Mouse (Mus musculus) embryonic facial prominence, embryonic 10.5 days (tissue): Measurements from ENCODE around the gene Ppp4c. TPM values are rescaled to one million over a fixed set of nuclear protein-coding genes. Genes with fewer than 3 reads are reported as not detected.

Experiments
- DNase-seq: peaks from one replicate; pipeline ENCODE4 v3.0.0-alpha.2; 2017; ENCODE audit warnings: low spot score
- H3K27ac ChIP-seq: fragments of 300-500 bp; sonication (generic); replicated peaks from 2 replicates; pipeline ENCODE4 v1.5.1; 2016; ENCODE audit warnings: mild to moderate bottlenecking
- H3K27me3 ChIP-seq: fragments of 300-500 bp; sonication (generic); replicated peaks from 2 replicates; pipeline ENCODE4 v1.6.1; 2016; ENCODE audit warnings: low read depth, mild to moderate bottlenecking; ENCODE audit not compliant: poor library complexity, severe bottlenecking
- H3K36me3 ChIP-seq: fragments of 300-500 bp; sonication (generic); replicated peaks from 2 replicates; pipeline ENCODE4 v1.6.1; 2016; ENCODE audit warnings: mild to moderate bottlenecking, moderate library complexity
- H3K4me1 ChIP-seq: fragments of 300-500 bp; sonication (generic); 2 replicates; pipeline ENCODE4 v1.6.1; 2016
- H3K4me3 ChIP-seq: fragments of 300-500 bp; sonication (generic); 2 replicates; pipeline ENCODE4 v1.5.1; 2016; ENCODE audit warnings: mild to moderate bottlenecking, moderate library complexity
- H3K9me3 ChIP-seq: fragments of 300-500 bp; sonication (generic); 2 replicates; pipeline ENCODE4 v1.6.1; 2016; ENCODE audit warnings: mild to moderate bottlenecking
- WGBS: fragments of 180-500 bp; shearing (Covaris S2); methylation state at CpG from one replicate; pipeline ENCODE4 v1.1.7; 2016; 5-methylcytosine and 5-hydroxymethylcytosine counted together
- polyA plus RNA-seq: library from polyadenylated mRNA; unstranded; fragments of >200 nt; fragmentation: Nextera tagmentation; extraction: Ambion mirVana; gene quantifications from 2 replicates; pipeline ENCODE4 v1.2.1, GENCODE M21; 2016

Gene Ppp4c
- 390 and 408 TPM in 2 replicates for polyA plus RNA-seq

DNA sequence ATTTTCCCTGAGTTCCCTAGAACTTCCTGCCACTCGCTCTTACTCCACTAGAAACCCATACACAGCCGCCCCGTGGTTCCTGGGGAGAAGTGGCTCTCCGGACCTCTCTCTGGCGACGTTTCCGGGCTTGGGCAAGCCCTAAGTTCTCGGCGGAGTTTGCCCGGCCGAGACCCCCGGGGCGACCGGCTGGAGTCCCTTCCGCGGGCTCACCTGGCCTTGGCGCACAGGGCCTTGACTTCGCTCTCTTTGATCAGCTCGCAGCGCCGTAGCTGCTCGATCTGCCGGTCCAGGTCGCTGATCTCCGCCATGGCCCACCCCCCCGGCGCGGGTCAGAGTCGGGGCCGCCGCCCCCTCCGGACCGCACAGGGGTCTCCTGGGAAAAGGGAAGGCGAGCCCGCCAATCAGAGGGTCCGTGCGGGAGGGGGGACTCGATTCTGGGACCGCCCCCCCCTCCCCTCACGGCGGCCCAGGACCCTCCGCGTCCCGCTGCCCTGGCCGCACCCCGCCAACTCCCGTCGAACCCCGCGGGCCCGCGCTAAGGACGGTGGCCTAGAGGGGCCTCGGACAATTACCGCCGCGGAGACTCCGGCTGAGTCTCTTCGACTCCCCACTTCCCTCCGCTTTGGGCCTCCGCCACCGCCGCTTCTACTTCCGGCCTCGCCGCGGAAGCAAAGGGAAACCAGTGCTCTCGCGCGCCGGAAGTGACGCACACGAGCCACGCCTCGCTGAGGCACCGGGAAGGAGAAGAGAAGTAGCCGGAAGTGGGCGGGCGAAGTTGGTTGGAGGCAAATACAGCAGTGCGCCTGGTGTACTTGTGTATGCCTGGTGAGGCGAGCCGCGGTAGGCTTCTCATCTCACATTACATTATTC is at the start of gene Ppp4c:
Gene Ppp4c, minus strand, starts transcription at position 646 of the 870 bp plus-strand sequence.
- H3K9me3 ChIP-seq: no peaks in the 10 kb centered on the region
- 1% methylated on average over 83 of the region's 83 CpGs for WGBS
- peak within 1 kb of the TSS; percentile 98 for H3K27ac ChIP-seq
- H3K4me3 ChIP-seq: peak within 1 kb of the TSS; percentile 96
- peaks cover 69% of the 10 kb centered on the region for H3K36me3 ChIP-seq
- H3K4me1 ChIP-seq: peaks cover 40% of the 10 kb centered on the region
- H3K27me3 ChIP-seq: no peaks in the 10 kb centered on the region
- peak; percentile 99 for DNase-seq

DNA sequence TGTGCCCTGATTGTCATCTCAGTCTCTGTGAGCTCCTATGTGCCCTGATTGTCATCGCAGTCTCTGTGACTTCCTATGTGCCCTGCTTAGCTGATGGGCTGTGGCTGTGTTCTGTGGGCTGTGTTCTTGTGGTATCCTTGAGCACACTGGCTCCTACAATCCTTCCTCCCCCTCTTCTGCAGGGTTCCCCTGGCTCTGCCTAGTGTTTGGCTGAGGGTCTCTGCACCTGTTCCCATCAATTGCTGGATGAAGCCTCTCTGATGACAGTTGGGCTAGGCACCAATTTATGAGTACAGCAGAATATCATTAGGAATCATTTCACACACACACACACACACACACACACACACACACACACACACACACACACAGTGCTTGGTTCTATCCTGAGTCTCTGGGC is 41.0 kb upstream of the Ppp4c start:
- Histone ChIP-seq H3K9me3 (no peaks in the 10 kb centered on the region), H3K4me3 (no peak overlapping the region), H3K27me3 (peaks cover 28% of the 10 kb centered on the region), H3K4me1 (peaks cover 28% of the 10 kb centered on the region), H3K36me3 (no peaks in the 10 kb centered on the region), H3K27ac (no peak overlapping the region)
- DNase-seq: no peak
- 97% methylated on average over 1 of the region's 1 CpGs for WGBS

DNA sequence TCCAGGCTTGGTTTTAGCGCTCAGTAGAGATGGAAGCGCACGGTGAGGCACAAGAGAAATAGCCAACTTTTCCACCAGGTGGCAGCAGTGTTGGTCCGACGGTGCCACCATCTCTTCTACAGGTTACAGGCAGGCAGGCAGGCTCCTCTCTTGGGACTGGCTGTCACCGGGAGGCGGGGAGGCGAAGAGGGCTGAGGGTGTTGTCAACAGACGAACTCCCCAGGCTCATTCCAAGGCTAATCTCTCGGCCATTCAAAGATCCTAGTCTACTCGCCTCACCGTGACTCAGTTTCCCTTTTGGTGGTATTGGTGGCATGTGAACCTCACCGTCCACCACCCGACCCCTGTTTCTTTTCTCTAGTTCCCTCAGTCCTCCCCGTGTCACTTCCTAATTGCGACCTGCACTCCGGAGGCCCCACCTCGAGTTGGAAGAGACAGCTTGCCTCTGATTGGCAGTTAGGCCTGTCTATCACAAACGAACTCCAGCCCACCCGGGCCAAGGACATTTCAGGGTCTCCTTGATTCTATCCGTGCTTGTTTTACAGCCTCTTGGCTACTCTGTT is 39.8 kb upstream of the Ppp4c start:
- H3K27me3 ChIP-seq: peaks cover 32% of the 10 kb centered on the region
- peak overlapping the region; percentile 24; the same call in 1 of the 2 replicates for H3K27ac ChIP-seq

DNA sequence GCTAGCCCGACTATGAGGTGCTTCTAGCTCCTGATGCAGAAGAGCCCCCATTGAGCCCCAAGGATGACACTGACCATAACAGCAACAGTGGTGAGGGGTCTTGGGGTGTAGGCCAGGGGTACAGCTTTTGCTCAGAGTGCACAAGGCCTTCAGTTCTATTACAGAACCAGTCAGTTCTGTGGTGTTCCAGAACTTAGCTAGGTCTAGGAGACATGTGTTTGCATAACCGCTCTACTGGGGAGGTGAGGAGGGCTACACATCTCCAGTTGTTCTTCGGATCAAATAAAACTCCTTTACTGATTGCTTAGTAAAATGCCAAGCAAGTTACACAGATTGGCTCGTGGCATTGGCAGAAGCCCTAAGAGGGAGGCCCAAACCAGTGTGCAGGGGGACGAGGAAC is 39.2 kb upstream of the Ppp4c start, which contains the start of gene 4930451I11Rik:
Gene 4930451I11Rik, minus strand, starts transcription at position 101 of the 400 bp plus-strand sequence.
- peaks cover 26% of the 10 kb centered on the region for H3K4me1 ChIP-seq
- WGBS: 59% methylated on average over 5 of the region's 5 CpGs
- peak within 1 kb of the TSS; percentile 49 for H3K4me3 ChIP-seq
- DNase-seq: no peak
- peaks cover 32% of the 10 kb centered on the region for H3K27me3 ChIP-seq
- no peaks in the 10 kb centered on the region for H3K36me3 ChIP-seq
- H3K9me3 ChIP-seq: no peaks in the 10 kb centered on the region
- peak within 1 kb of the TSS; percentile 24; the same call in 1 of the 2 replicates for H3K27ac ChIP-seq

More for the DNA sequence above, 39.8 kb upstream of the Ppp4c start:
- Histone ChIP-seq H3K4me1 (peaks cover 28% of the 10 kb centered on the region), H3K4me3 (peak overlapping the region; percentile 49), H3K36me3 (no peaks in the 10 kb centered on the region), H3K9me3 (no peaks in the 10 kb centered on the region)
- 2% methylated on average over 21 of the region's 21 CpGs for WGBS
- DNase-seq: peak; percentile 79

DNA sequence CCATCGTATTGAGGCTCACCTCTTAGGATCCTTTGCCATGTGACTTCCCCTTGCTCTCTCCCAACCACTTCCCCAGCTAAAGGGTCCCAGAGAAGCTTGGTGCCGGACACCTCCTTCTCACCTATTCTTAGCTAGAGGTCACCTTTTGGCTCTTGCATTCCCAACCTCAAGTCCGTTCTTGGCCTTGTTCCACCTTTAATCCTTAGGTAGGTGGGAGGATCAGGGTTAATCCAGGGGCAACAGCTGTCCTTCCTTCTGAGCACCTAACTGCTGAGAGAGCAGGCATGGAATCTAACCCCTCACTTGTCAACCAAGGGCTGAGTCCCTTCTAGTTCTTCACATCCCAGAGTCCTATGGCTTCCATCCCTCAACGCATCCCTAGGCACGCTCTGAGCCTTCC is 33.7 kb upstream of the Ppp4c start:
- H3K4me1 ChIP-seq: peaks cover 38% of the 10 kb centered on the region
- 73% methylated on average over 5 of the region's 5 CpGs for WGBS

DNA sequence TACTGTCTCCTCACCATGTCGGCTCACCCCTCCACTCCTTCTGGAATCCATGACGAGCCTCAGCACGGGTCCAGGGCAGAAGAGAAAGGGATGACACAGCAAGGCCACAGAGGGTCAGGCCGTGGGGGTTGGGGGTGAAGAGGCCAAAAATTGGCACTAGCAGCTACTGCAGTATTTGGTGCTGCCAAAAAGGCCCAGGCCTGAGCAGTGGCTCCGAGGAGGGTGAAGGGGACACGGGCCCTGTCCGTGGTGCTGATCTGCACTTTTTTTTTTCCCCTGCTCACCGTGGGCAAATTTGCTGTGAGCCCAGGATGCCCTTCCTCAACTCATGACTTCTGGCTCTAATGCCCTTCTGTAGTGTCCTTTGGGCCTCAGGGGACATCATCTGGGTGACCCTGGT is 33.1 kb upstream of the Ppp4c start:
- 23% methylated on average over 8 of the region's 8 CpGs for whole genome bisulfite sequencing
- Histone ChIP-seq H3K4me3 (no peak overlapping the region), H3K27ac (no peak overlapping the region), H3K9me3 (no peaks in the 10 kb centered on the region), H3K36me3 (no peaks in the 10 kb centered on the region), H3K4me1 (peaks cover 37% of the 10 kb centered on the region), H3K27me3 (peaks cover 56% of the 10 kb centered on the region)
- DNase-seq: peak; percentile 61

More for the DNA sequence above, 33.7 kb upstream of the Ppp4c start:
- no peaks in the 10 kb centered on the region for H3K9me3 ChIP-seq
- no peak overlapping the region for H3K4me3 ChIP-seq
- H3K27ac ChIP-seq: no peak overlapping the region
- DNase-seq: no peak
- peaks cover 62% of the 10 kb centered on the region for H3K27me3 ChIP-seq
- no peaks in the 10 kb centered on the region for H3K36me3 ChIP-seq

DNA sequence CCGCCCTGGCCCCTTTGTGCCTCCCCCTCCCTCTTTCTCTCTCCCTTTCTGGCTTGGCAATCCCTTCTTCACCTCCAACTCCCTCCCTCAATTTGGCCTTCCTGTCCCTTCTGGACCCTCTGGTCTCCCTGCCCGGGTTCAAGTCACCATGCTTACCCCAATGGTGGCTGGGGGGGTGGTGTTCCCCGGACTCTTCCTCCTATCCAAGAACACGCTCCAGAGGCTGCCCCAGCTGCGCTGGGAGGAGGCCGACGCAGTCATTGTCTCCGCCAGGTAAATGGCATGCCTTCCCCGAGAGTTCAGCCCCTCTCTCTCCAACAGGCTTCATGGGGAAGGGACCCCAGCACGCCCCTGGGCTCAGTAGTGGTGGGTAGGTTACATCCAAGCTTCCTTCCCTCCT is 31.6 kb upstream of the Ppp4c start:
- Histone ChIP-seq H3K4me1 (peaks cover 25% of the 10 kb centered on the region), H3K27ac (peak overlapping the region; percentile 48; the same call in 1 of the 2 replicates), H3K4me3 (peak overlapping the region; percentile 58), H3K9me3 (no peaks in the 10 kb centered on the region), H3K27me3 (peaks cover 43% of the 10 kb centered on the region), H3K36me3 (no peaks in the 10 kb centered on the region)
- WGBS: 7% methylated on average over 10 of the region's 10 CpGs
- DNase-seq: no peak

DNA sequence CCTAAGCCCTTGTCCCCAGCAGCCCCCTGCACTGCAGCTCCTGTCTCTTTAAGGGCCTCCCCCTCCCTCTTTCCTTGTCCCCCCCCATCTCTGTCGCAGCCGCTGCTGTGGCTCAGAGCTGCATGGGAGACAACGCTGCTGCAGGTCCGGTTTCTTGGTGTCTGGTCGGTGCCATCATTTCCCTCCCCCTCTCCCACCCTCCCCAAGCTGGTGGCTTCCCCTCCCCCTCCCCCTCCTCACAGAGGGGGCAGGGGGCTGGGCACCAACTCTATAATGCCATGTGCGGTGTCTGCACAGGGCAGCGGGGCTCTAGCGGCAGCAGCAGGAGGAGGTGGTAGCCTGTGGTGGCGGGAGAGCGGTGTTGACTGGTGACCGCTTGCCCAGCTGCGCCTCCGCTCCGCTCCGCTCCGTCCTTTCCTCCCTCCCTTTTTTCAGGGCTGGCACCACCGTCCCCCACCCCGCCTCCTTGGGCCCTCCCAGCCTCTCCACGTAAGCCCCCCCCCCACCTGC is 31.0 kb upstream of the Ppp4c start:
- WGBS: under 1% methylated on average over 18 of the region's 19 CpGs
- peak; percentile 28 for DNase-seq

DNA sequence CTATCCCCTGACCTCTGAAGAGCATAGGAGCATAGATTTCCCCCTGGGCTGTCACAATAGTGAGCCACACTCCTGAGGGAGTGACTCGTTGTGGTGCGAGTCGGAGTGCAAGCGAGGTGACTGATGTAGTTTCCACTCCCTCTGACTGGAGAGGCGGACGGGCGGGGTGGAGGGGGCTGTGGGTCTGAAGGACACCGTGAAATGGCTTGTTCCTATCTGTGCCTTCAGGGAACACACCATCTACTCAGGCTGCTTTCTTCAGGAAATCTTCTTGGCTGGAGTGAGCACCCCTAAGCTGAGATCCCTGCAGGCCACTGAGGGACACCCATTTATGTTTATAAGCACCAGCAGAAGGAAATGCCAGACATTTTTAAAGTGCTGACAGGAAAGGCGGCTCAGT is 30.4 kb upstream of the Ppp4c start:
- Histone ChIP-seq H3K27ac (peak overlapping the region; percentile 59; the same call in 1 of the 2 replicates), H3K4me1 (peaks cover 25% of the 10 kb centered on the region), H3K4me3 (peak overlapping the region; percentile 58), H3K36me3 (no peaks in the 10 kb centered on the region), H3K9me3 (no peaks in the 10 kb centered on the region), H3K27me3 (peaks cover 41% of the 10 kb centered on the region)
- 8% methylated on average over 9 of the region's 9 CpGs for WGBS
- DNase-seq: no peak

More for the DNA sequence above, 31.0 kb upstream of the Ppp4c start:
- Histone ChIP-seq H3K4me1 (peaks cover 25% of the 10 kb centered on the region), H3K36me3 (no peaks in the 10 kb centered on the region), H3K27ac (peak overlapping the region; percentile 59), H3K9me3 (no peaks in the 10 kb centered on the region), H3K4me3 (peak overlapping the region; percentile 58), H3K27me3 (peaks cover 41% of the 10 kb centered on the region)

DNA sequence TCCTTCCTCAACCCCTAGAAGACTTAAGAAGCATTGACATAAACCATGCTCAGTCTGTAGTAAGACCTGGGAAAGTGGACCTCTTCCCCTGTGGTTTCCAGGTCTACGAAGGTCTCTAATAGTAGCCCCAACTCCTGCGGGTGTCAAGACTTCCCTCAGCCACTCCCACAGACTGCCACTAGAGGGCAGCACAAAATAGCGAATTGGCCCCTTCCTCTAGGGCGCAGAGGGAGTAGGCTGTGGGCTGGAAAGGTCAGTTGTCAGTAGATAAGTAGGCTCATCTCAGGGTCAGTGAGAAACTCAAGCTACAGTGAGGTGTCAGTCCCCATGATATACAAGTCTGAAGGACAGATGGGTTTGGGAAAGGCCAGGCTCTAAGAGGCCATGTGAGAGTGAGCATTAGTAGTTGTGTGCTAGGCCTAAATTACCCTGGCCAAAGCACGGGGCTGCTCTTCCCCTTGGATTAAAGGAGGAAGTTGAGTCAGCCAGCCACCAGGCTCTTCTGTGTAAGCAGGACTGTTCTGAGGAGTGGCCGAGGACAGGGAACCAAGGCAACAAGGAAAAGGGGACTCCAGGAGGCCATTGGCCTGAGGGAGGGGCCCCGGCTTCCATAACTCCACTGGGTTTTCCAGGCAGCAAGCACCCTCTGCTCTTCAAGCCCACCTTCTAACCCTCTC is 29.7 kb upstream of the Ppp4c start:
- WGBS: 20% methylated on average over 7 of the region's 7 CpGs
- no peaks in the 10 kb centered on the region for H3K9me3 ChIP-seq
- H3K27ac ChIP-seq: no peak overlapping the region
- H3K27me3 ChIP-seq: peaks cover 36% of the 10 kb centered on the region
- peak; percentile 83 for DNase-seq
- 0 out of 2 replicates have a peak overlapping the region, but pooled peaks have one; percentile 58 for H3K4me3 ChIP-seq
- no peaks in the 10 kb centered on the region for H3K36me3 ChIP-seq
- peaks cover 25% of the 10 kb centered on the region for H3K4me1 ChIP-seq

DNA sequence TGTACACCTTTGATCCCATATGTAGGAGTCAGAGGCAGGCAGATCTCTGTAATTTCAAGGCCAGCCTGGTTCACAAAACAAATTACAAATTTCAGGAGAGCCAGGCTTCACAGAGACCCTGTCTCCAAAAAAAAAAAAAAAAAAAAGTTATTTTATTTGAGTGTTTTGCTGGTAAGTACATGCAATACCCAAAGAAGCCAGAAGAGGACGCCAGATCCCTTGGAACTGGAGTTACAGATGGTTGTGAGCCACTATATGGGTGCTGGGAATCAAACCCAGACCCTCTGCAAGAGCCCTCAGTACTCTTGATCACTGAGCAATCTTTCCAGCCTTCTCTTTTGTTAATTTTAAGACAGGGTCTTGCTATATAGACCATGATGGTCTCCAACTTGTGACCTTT is 26.5 kb upstream of the Ppp4c start:
- DNase-seq: no peak
- Histone ChIP-seq H3K27me3 (peaks cover 19% of the 10 kb centered on the region), H3K9me3 (no peaks in the 10 kb centered on the region), H3K27ac (no peak overlapping the region), H3K4me1 (peaks cover 23% of the 10 kb centered on the region), H3K36me3 (no peaks in the 10 kb centered on the region), H3K4me3 (no peak overlapping the region)
- WGBS: 31% methylated on average over 1 of the region's 1 CpGs

DNA sequence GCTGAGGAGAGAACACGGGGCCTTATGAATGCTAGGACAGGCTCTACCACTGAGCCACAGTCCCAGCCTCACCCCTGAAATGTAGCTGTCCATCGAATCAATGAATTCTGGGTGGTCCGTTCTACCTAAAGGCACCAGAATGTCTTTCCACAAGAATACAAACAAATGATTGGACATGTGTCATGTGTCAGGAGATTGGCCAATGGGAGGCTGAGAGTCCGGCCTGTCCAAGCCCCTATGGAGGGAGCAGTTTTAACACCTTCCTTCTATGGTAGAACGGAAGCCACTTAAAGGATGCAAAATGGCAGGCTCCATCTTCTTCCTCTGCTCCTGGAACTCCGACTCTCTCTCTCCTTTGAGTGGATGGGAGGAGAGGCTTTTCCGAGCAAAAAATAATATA is 25.3 kb upstream of the Ppp4c start:
- Histone ChIP-seq H3K4me3 (no peak overlapping the region), H3K27ac (no peak overlapping the region), H3K27me3 (peaks cover 12% of the 10 kb centered on the region), H3K4me1 (peaks cover 15% of the 10 kb centered on the region), H3K36me3 (no peaks in the 10 kb centered on the region), H3K9me3 (no peaks in the 10 kb centered on the region)
- no peak for DNase-seq
- WGBS: 86% methylated on average over 7 of the region's 7 CpGs
